Mouse (Mus musculus): ENCODE results near the gene Arid1b. TPM values are rescaled to one million over a fixed set of nuclear protein-coding genes. Genes with fewer than 3 reads are reported as not detected.
"Not testable (repeated sequence)": the region's sequence is repeated elsewhere in the genome, so short reads cannot be mapped to it uniquely, and the experiment has no call there.

Gene Arid1b
- polyA plus RNA-seq, 1 experiment = 99.0 TPM

GRCm38 (mm10) chr17:5085942-5086341, 91.8 kb downstream of the Arid1b start:
- TF ChIP-seq CTCF (IDR thresholded peaks at IDR 0.05; ENCODE audit: borderline replicate concordance, control insufficient read depth, extremely low read depth, insufficient read depth, low read length, poor library complexity) = no peak
- TF ChIP-seq POLR2A (IDR thresholded peaks at IDR 0.05; ENCODE audit: control insufficient read depth, extremely low read depth, insufficient read depth, low read length, poor library complexity) = no peak

GRCm38 (mm10) chr17:5088241-5088640, 94.1 kb downstream of the Arid1b start:
- not testable (repeated sequence) for H3K27me3 ChIP-seq (ENCODE audit: control insufficient read depth, insufficient read depth, low read length); H3K4me3 ChIP-seq (ENCODE audit: control insufficient read depth, insufficient read depth, low read length); DNase-seq; H3K36me3 ChIP-seq (ENCODE audit: control insufficient read depth, insufficient read depth, low read length)
- H3K27ac ChIP-seq (ENCODE audit: control insufficient read depth, insufficient read depth, low read length) = peak overlapping the region; percentile 55; the same call in 1 of the 2 replicates
- 57% methylated on average over 2 of the region's 2 CpGs for WGBS
- H3K4me1 ChIP-seq (replicated peaks; ENCODE audit: control insufficient read depth, insufficient read depth, low read length) = peaks cover 60% of the 10 kb centered on the region

More at GRCm38 (mm10) chr17:5085942-5086341, 91.8 kb downstream of the Arid1b start:
- Histone ChIP-seq H3K4me1 (replicated peaks; ENCODE audit: control insufficient read depth, insufficient read depth, low read length) (peaks cover 57% of the 10 kb centered on the region), H3K27me3 (ENCODE audit: control insufficient read depth, insufficient read depth, low read length) (no peaks in the 10 kb centered on the region), H3K27ac (ENCODE audit: control insufficient read depth, insufficient read depth, low read length) (no peak overlapping the region), H3K4me3 (ENCODE audit: control insufficient read depth, insufficient read depth, low read length) (no peak overlapping the region), H3K36me3 (ENCODE audit: control insufficient read depth, insufficient read depth, low read length) (no peaks in the 10 kb centered on the region)
- no peak for DNase-seq
- 95% methylated on average over 5 of the region's 5 CpGs for WGBS

- TF ChIP-seq CTCF (IDR thresholded peaks at IDR 0.05; ENCODE audit: borderline replicate concordance, control insufficient read depth, extremely low read depth, insufficient read depth, low read length, poor library complexity) = no peak
- no peak for TF ChIP-seq POLR2A (IDR thresholded peaks at IDR 0.05; ENCODE audit: control insufficient read depth, extremely low read depth, insufficient read depth, low read length, poor library complexity)
- WGBS = 3% methylated on average over 5 of the region's 5 CpGs
- peaks cover 62% of the 10 kb centered on the region for H3K4me1 ChIP-seq (replicated peaks; ENCODE audit: control insufficient read depth, insufficient read depth, low read length)
- DNase-seq = no peak
- no peak overlapping the region for H3K4me3 ChIP-seq (ENCODE audit: control insufficient read depth, insufficient read depth, low read length)
- H3K27ac ChIP-seq (ENCODE audit: control insufficient read depth, insufficient read depth, low read length) = peak overlapping the region; percentile 97
- H3K36me3 ChIP-seq (ENCODE audit: control insufficient read depth, insufficient read depth, low read length) = no peaks in the 10 kb centered on the region
- H3K27me3 ChIP-seq (ENCODE audit: control insufficient read depth, insufficient read depth, low read length) = no peaks in the 10 kb centered on the region
These were observed 94.7 kb downstream of the Arid1b start for GRCm38 (mm10) chr17:5088822-5089221.

GRCm38 (mm10) chr17:5089541-5089940, 95.4 kb downstream of the Arid1b start:
- H3K4me1 ChIP-seq (replicated peaks; ENCODE audit: control insufficient read depth, insufficient read depth, low read length) = peaks cover 59% of the 10 kb centered on the region
- WGBS = 13% methylated on average over 12 of the region's 12 CpGs
- TF ChIP-seq CTCF (IDR thresholded peaks at IDR 0.05; ENCODE audit: borderline replicate concordance, control insufficient read depth, extremely low read depth, insufficient read depth, low read length, poor library complexity) = no peak
- TF ChIP-seq POLR2A (IDR thresholded peaks at IDR 0.05; ENCODE audit: control insufficient read depth, extremely low read depth, insufficient read depth, low read length, poor library complexity) = no peak
- no peaks in the 10 kb centered on the region for H3K36me3 ChIP-seq (ENCODE audit: control insufficient read depth, insufficient read depth, low read length)
- peak overlapping the region; percentile 20 for H3K4me3 ChIP-seq (ENCODE audit: control insufficient read depth, insufficient read depth, low read length)
- DNase-seq = peak; percentile 55
- H3K27me3 ChIP-seq (ENCODE audit: control insufficient read depth, insufficient read depth, low read length) = no peaks in the 10 kb centered on the region
- H3K27ac ChIP-seq (ENCODE audit: control insufficient read depth, insufficient read depth, low read length) = peak overlapping the region; percentile 97

- WGBS = 8% methylated on average over 16 of the region's 16 CpGs
- H3K27ac ChIP-seq (ENCODE audit: control insufficient read depth, insufficient read depth, low read length) = peak overlapping the region; percentile 73
- no peak for TF ChIP-seq POLR2A (IDR thresholded peaks at IDR 0.05; ENCODE audit: control insufficient read depth, extremely low read depth, insufficient read depth, low read length, poor library complexity)
- no peak for TF ChIP-seq CTCF (IDR thresholded peaks at IDR 0.05; ENCODE audit: borderline replicate concordance, control insufficient read depth, extremely low read depth, insufficient read depth, low read length, poor library complexity)
- H3K36me3 ChIP-seq (ENCODE audit: control insufficient read depth, insufficient read depth, low read length) = no peaks in the 10 kb centered on the region
- peak overlapping the region; percentile 33 for H3K4me3 ChIP-seq (ENCODE audit: control insufficient read depth, insufficient read depth, low read length)
- no peaks in the 10 kb centered on the region for H3K27me3 ChIP-seq (ENCODE audit: control insufficient read depth, insufficient read depth, low read length)
- DNase-seq = no peak
- peaks cover 55% of the 10 kb centered on the region for H3K4me1 ChIP-seq (replicated peaks; ENCODE audit: control insufficient read depth, insufficient read depth, low read length)
These were observed 97.4 kb downstream of the Arid1b start for GRCm38 (mm10) chr17:5091490-5091889.

GRCm38 (mm10) chr17:5091934-5092333, 97.8 kb downstream of the Arid1b start:
- H3K4me1 ChIP-seq (replicated peaks; ENCODE audit: control insufficient read depth, insufficient read depth, low read length) = peaks cover 56% of the 10 kb centered on the region
- WGBS = 31% methylated on average over 10 of the region's 10 CpGs
- no peaks in the 10 kb centered on the region for H3K36me3 ChIP-seq (ENCODE audit: control insufficient read depth, insufficient read depth, low read length)
- no peak overlapping the region for H3K4me3 ChIP-seq (ENCODE audit: control insufficient read depth, insufficient read depth, low read length)
- TF ChIP-seq CTCF (IDR thresholded peaks at IDR 0.05; ENCODE audit: borderline replicate concordance, control insufficient read depth, extremely low read depth, insufficient read depth, low read length, poor library complexity) = no peak
- TF ChIP-seq POLR2A (IDR thresholded peaks at IDR 0.05; ENCODE audit: control insufficient read depth, extremely low read depth, insufficient read depth, low read length, poor library complexity) = no peak
- H3K27ac ChIP-seq (ENCODE audit: control insufficient read depth, insufficient read depth, low read length) = peak overlapping the region; percentile 73; the same call in 1 of the 2 replicates
- H3K27me3 ChIP-seq (ENCODE audit: control insufficient read depth, insufficient read depth, low read length) = no peaks in the 10 kb centered on the region
- no peak for DNase-seq

GRCm38 (mm10) chr17:5093343-5093742, 99.2 kb downstream of the Arid1b start:
- H3K36me3 ChIP-seq (ENCODE audit: control insufficient read depth, insufficient read depth, low read length); H3K27me3 ChIP-seq (ENCODE audit: control insufficient read depth, insufficient read depth, low read length); DNase-seq; H3K27ac ChIP-seq (ENCODE audit: control insufficient read depth, insufficient read depth, low read length); H3K4me3 ChIP-seq (ENCODE audit: control insufficient read depth, insufficient read depth, low read length): not testable (repeated sequence)
- H3K4me1 ChIP-seq (replicated peaks; ENCODE audit: control insufficient read depth, insufficient read depth, low read length) = peaks cover 68% of the 10 kb centered on the region
- 68% methylated on average over 2 of the region's 2 CpGs for WGBS
